Comparison of ENCODE assay signal across 24 mouse cellular contexts in genomic region chr6:125657966-125658365, GRCm38 (mm10). TPM values are rescaled to one million over a fixed set of nuclear protein-coding genes. Genes with fewer than 3 reads are reported as not detected.
A peak's percentile ranks its signal among the peaks of the same experiment; 100 is the strongest.
DNase-seq lines count a peak whose midpoint lies in the region; ATAC-seq and TF ChIP-seq lines count a peak whose summit lies in the region.
"Had no signal": no experiment of that assay in that cellular context is flagged by ENCODE, and none has a peak within 500 bp of the region (broad histone marks: within the 10 kb centered on the region; RNA-seq: fewer than 3 reads in every experiment).

No protein-coding gene starts in this region.

- no peak for TF ChIP-seq POLR2A in liver, adult 2 months (IDR thresholded peaks at IDR 0.05; ENCODE audit: extremely low read depth, insufficient read depth, low read length)

- H3K9me3 ChIP-seq in liver, embryonic 11.5 days (ENCODE audit: control insufficient read depth, low read length): no peaks in the 10 kb centered on the region
- no peaks in the 10 kb centered on the region for H3K9me3 ChIP-seq in liver, postnatal 0 days (ENCODE audit: low read length)

- DNase-seq in liver, adult 2 months (ENCODE audit: extremely low read depth, low read depth, low spot score): peak; percentile 17
- no peak for DNase-seq in liver, embryonic 11.5 days (ENCODE audit: low spot score)
- DNase-seq in liver, postnatal 0 days: no peak
- DNase-seq in liver: no peak
- peak; percentile 74 for DNase-seq in fat pad, adult 2 months (ENCODE audit: extremely low read depth, low read depth, low spot score)
- DNase-seq in gonadal fat pad, adult 2 months (ENCODE audit: low read depth): peak; percentile 56
- no peak for DNase-seq in left cerebral cortex, adult 2 months (ENCODE audit: extremely low spot score in 1 of 2, low spot score in 2 of 2)
- DNase-seq: adrenal gland, adult 2 months; adrenal gland, adult 8-10 months; adrenal gland, postnatal 10 days; adrenal gland, postnatal 14 days; adrenal gland, postnatal 25 days; adrenal gland, postnatal 36 days; B cell, adult 2 months; cerebellum, adult 11 months; cerebellum, adult 11-12 months had no signal

- H3K27me3 ChIP-seq in liver, adult 2 months (ENCODE audit: control insufficient read depth, insufficient read depth, low read length): no peaks in the 10 kb centered on the region
- no peaks in the 10 kb centered on the region for H3K27me3 ChIP-seq in liver, embryonic 11.5 days (replicated peaks; ENCODE audit: control insufficient read depth, insufficient read depth, low read length)
- no peaks in the 10 kb centered on the region for H3K27me3 ChIP-seq in liver, postnatal 0 days (ENCODE audit: insufficient read depth, low read length)

- H3K4me2 ChIP-seq in liver, embryonic 11.5 days: no peak overlapping the region
- H3K4me2 ChIP-seq in liver, postnatal 0 days (ENCODE audit: low read depth, low read length): no peak overlapping the region

- TF ChIP-seq CTCF in liver, adult 2 months (IDR thresholded peaks at IDR 0.05; ENCODE audit: low read depth, low read length): no peak
- TF ChIP-seq CTCF in liver, postnatal 0 days (IDR thresholded peaks at IDR 0.05; ENCODE audit: low read depth): no peak
- TF ChIP-seq CTCF in left cerebral cortex, adult 2 months (IDR thresholded peaks at IDR 0.05): no peak

- no peak overlapping the region for H3K4me3 ChIP-seq in liver, adult 2 months (ENCODE audit: insufficient read depth, low read depth, low read length)
- H3K4me3 ChIP-seq in liver, embryonic 11.5 days (ENCODE audit: low read depth, low read length): no peak overlapping the region
- no peak overlapping the region for H3K4me3 ChIP-seq in liver, postnatal 0 days (ENCODE audit: low read depth, low read length)
- no peak overlapping the region for H3K4me3 ChIP-seq in left cerebral cortex, adult 2 months

- TF ChIP-seq EP300 in liver, postnatal 0 days (IDR thresholded peaks at IDR 0.05; ENCODE audit: low read depth): no peak

- no peak for ATAC-seq in liver, embryonic 11.5 days (replicated peaks; ENCODE audit: low FRiP score)
- peak; percentile 86 for ATAC-seq in liver, postnatal 0 days
- ATAC-seq in erythroblast, adult 5-6 weeks (replicated peaks; ENCODE audit: low FRiP score, poor library complexity, severe bottlenecking): no peak
- ATAC-seq: activated CD4-positive, CD25-positive, alpha-beta regulatory T cell, adult 4 months; CD4-positive, CD25-positive, alpha-beta regulatory T cell, adult 4 months; Patski had no signal

- H3K4me1 ChIP-seq in liver, adult 2 months (ENCODE audit: control insufficient read depth, insufficient read depth, low read length): no peaks in the 10 kb centered on the region
- no peaks in the 10 kb centered on the region for H3K4me1 ChIP-seq in liver, embryonic 11.5 days (replicated peaks; ENCODE audit: control insufficient read depth, insufficient read depth, low read length)
- H3K4me1 ChIP-seq in liver, postnatal 0 days (ENCODE audit: insufficient read depth): no peaks in the 10 kb centered on the region

- no peak overlapping the region for H3K27ac ChIP-seq in liver, adult 2 months (replicated peaks; ENCODE audit: insufficient read depth, low read depth, low read length)
- no peak overlapping the region for H3K27ac ChIP-seq in liver, embryonic 11.5 days (ENCODE audit: low read depth, low read length)
- 0 out of 2 replicates have a peak overlapping the region, but pooled peaks have one; percentile 8 for H3K27ac ChIP-seq in liver, postnatal 0 days (ENCODE audit: low read depth)
- H3K27ac ChIP-seq in left cerebral cortex, adult 2 months: no peak overlapping the region

- no peaks in the 10 kb centered on the region for H3K36me3 ChIP-seq in liver, adult 2 months (ENCODE audit: control insufficient read depth, insufficient read depth, low read length)
- H3K36me3 ChIP-seq in liver, embryonic 11.5 days (ENCODE audit: control insufficient read depth, insufficient read depth, low read length): no peaks in the 10 kb centered on the region
- no peaks in the 10 kb centered on the region for H3K36me3 ChIP-seq in liver, postnatal 0 days (replicated peaks; ENCODE audit: insufficient read depth, low read length)
- H3K36me3 ChIP-seq: G1E had no signal

- intact Hi-C loops in left cerebral cortex, adult 2 months (cut with DNase I): no loop called here

- no peak overlapping the region for H3K9ac ChIP-seq in liver, adult 2 months (ENCODE audit: low read depth, low read length)
- no peak overlapping the region for H3K9ac ChIP-seq in liver, embryonic 11.5 days (ENCODE audit: low read depth, low read length)
- no peak overlapping the region for H3K9ac ChIP-seq in liver, postnatal 0 days (replicated peaks)

- 39% methylated on average over 5 of the region's 5 CpGs for WGBS in liver, adult 2 months
- 83% methylated on average over 5 of the region's 5 CpGs for WGBS in liver, embryonic 11.5 days
- 59% methylated on average over 5 of the region's 5 CpGs for WGBS in liver, postnatal 0 days (ENCODE audit: insufficient replicate concordance)

- no peaks in the 10 kb centered on the region for H3K79me2 ChIP-seq in liver, adult 2 months (ENCODE audit: control insufficient read depth, insufficient read depth, low read length)

RNA-seq across cellular contexts. Expression of gene Ano2, which starts 32.3 kb away (rescaled TPM):
- total RNA-seq in liver, adult 2 months (2014; rRNA removed): 0.07 and 0.09 TPM in 2 replicates
- polyA plus RNA-seq in liver, adult 2 months (2012; rRNA removed): 0.02 TPM in 1 of 2 replicates, not detected in the other
- 0.10 and 0.36 TPM in 2 replicates for polyA plus RNA-seq in liver, embryonic 11.5 days (2014; fragmentation: Nextera tagmentation; extraction: Ambion mirVana)
- not detected in 2 replicates for polyA plus RNA-seq in liver, postnatal 0 days (2015; fragmentation: Nextera tagmentation; extraction: Ambion mirVana)
- not detected in 2 replicates for polyA plus RNA-seq in gonadal fat pad, adult 2 months (2012; rRNA removed)
- 1 to 10 TPM; 4.5 to 4.8 TPM for total RNA-seq in left cerebral cortex, adult 2 months (2021)
- total RNA-seq in erythroblast, adult 5-6 weeks (2015; ENCODE audit: low replicate concordance): not detected in 2 replicates
- not detected in 2 replicates for total RNA-seq in erythroblast, adult 5-6 weeks (2017; ENCODE audit: low replicate concordance)
- total RNA-seq: adrenal gland, postnatal 14 days; adrenal gland, postnatal 25 days; CH12.LX; MEL had no signal
- polyA plus RNA-seq: activated CD4-positive, CD25-positive, alpha-beta regulatory T cell, adult 4 months; C2C12; CD4-positive, CD25-positive, alpha-beta regulatory T cell, adult 4 months; G1E had no signal

Comparison
In these comparisons a context has a peak if more than half of its experiments do, and no peak if none do; other contexts are left out.
1. DNase-seq: peak in liver, adult 2 months (single experiment), fat pad, adult 2 months (single experiment) and gonadal fat pad, adult 2 months (single experiment); none in liver, embryonic 11.5 days (single experiment), liver, postnatal 0 days (single experiment), liver (single experiment) and left cerebral cortex, adult 2 months (0 of 2).